Mouse (Mus musculus): ENCODE measurements at regions not wholly inside any gene's neighbourhood (a gene's known extent, or its start where the extent isn't known, plus 50 kb on each side); places are given as distances from the start of the nearest gene placed in this dataset.

DNA sequence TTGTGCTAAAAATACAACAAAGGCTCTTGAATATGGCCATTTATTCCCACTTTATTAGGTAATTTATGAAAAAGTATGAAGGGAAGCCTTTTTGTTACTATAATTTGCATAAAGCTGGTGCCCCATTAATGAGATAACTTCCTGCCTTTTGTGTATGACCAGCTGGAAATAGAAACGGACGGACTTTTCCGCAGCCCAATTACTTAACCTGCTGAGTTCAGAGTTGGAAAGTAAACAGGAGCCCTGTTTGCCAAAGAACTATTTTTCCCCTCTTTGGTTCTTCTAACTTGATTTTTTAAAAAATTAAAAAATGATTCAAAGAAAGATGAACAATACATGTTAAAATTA lies 1549.8 kb upstream of the Zeb2 start:
- no peak for TF ChIP-seq POLR2A (IDR thresholded peaks at IDR 0.05; ENCODE audit: insufficient read length, low read depth)
- TF ChIP-seq MYOG (IDR thresholded peaks at IDR 0.05; ENCODE audit: control insufficient read depth in 1 of 3, insufficient read depth in 1 of 3, insufficient read length in 2 of 3, low read depth in 2 of 3): no peak
- TF ChIP-seq E2F4 (IDR thresholded peaks at IDR 0.05; ENCODE audit: insufficient read depth): no peak
- TF ChIP-seq MAX (IDR thresholded peaks at IDR 0.05; ENCODE audit: low read depth): no peak
- no peak for TF ChIP-seq POLR2AphosphoS2 (IDR thresholded peaks at IDR 0.05; ENCODE audit: insufficient read length, low read depth)
- TF ChIP-seq MYOD1 (IDR thresholded peaks at IDR 0.05; ENCODE audit: control insufficient read depth in 1 of 3, insufficient read length in 2 of 3, low read depth in 2 of 3): no peak
- TF ChIP-seq TCF12 (IDR thresholded peaks at IDR 0.05; ENCODE audit: insufficient read depth, poor library complexity, severe bottlenecking): no peak
- TF ChIP-seq USF1 (IDR thresholded peaks at IDR 0.05; ENCODE audit: low read depth): no peak
- TF ChIP-seq TCF3 (IDR thresholded peaks at IDR 0.05; ENCODE audit: insufficient read length, low read depth): no peak
- TF ChIP-seq REST (IDR thresholded peaks at IDR 0.05; ENCODE audit: insufficient read depth, insufficient read length): no peak
